ENCODE assay signal across 28 mouse cellular contexts in the genomic region with DNA sequence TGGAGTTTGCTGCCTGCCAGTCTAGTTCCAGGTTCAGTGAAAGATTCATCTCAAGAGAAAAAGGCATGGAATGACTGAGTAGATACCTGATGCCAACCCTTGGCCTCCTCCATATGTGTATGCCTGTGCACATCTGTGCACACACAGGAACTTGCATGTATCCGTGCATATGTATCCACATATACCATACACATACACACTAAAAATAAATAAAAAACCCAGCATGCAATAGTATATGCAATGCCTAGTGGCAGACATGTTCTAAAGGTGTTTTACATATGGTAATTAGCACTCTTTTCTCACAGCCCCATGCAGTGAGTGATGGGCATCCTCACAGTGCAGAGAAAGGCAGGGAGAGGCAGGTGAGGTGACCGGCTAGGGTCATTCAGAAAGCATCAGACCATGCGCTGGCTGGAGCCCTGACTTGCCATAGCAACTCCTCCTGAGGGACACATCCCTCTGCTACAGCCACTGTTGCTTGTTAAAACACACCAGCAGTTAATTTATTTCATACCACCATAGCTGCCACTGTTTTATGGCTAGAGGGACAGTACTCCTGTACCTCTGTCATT. TPM values are rescaled to one million over a fixed set of nuclear protein-coding genes. Genes with fewer than 3 reads are reported as not detected.
DNase-seq lines count a peak whose midpoint lies in the region; ATAC-seq lines count a peak whose summit lies in the region.
"Had no signal": no experiment of that assay in that cellular context is flagged by ENCODE, and none has a peak within 500 bp of the region (broad histone marks: within the 10 kb centered on the region; RNA-seq: fewer than 3 reads in every experiment).

No protein-coding gene starts in this region.

- no peak overlapping the region for H3K4me2 ChIP-seq in hindbrain, embryonic 11.5 days (replicated peaks; ENCODE audit: low read depth, low read length)
- no peak overlapping the region for H3K4me2 ChIP-seq in hindbrain, embryonic 16.5 days (ENCODE audit: low read length)
- no peak overlapping the region for H3K4me2 ChIP-seq in neural tube, embryonic 13.5 days
- no peak overlapping the region for H3K4me2 ChIP-seq in midbrain, embryonic 15.5 days
- H3K4me2 ChIP-seq: embryonic facial prominence, embryonic 12.5 days; heart, embryonic 13.5 days; kidney, embryonic 15.5 days; limb, embryonic 12.5 days; liver, embryonic 15.5 days; lung, embryonic 14.5 days had no signal

- no peaks in the 10 kb centered on the region for H3K4me1 ChIP-seq in hindbrain, embryonic 11.5 days (replicated peaks; ENCODE audit: control insufficient read depth, insufficient read depth, low read length)
- no peaks in the 10 kb centered on the region; the same call in 1 of the 2 replicates for H3K4me1 ChIP-seq in hindbrain, embryonic 16.5 days (ENCODE audit: control insufficient read depth, insufficient read depth, low read depth, low read length)
- H3K4me1 ChIP-seq in neural tube, embryonic 13.5 days (replicated peaks), result peaks cover 13% of the 10 kb centered on the region
- H3K4me1 ChIP-seq in midbrain, embryonic 15.5 days, result peaks cover 8% of the 10 kb centered on the region
- H3K4me1 ChIP-seq: embryonic facial prominence, embryonic 12.5 days; heart, embryonic 13.5 days; kidney, embryonic 15.5 days; limb, embryonic 12.5 days; liver, embryonic 15.5 days had no signal

- no peak overlapping the region for H3K9ac ChIP-seq in hindbrain, embryonic 11.5 days (ENCODE audit: low read depth, low read length)
- H3K9ac ChIP-seq in hindbrain, embryonic 16.5 days (ENCODE audit: low read depth, low read length), result no peak overlapping the region
- no peak overlapping the region for H3K9ac ChIP-seq in neural tube, embryonic 13.5 days
- no peak overlapping the region for H3K9ac ChIP-seq in midbrain, embryonic 15.5 days
- H3K9ac ChIP-seq: embryonic facial prominence, embryonic 12.5 days; heart, embryonic 13.5 days; kidney, embryonic 15.5 days; limb, embryonic 12.5 days; liver, embryonic 15.5 days; lung, embryonic 14.5 days had no signal

- no peak overlapping the region for H3K27ac ChIP-seq in hindbrain, embryonic 11.5 days (ENCODE audit: low read depth, low read length)
- no peak overlapping the region for H3K27ac ChIP-seq in hindbrain, embryonic 16.5 days (ENCODE audit: low read depth, low read length)
- no peak overlapping the region for H3K27ac ChIP-seq in neural tube, embryonic 13.5 days (replicated peaks)
- no peak overlapping the region for H3K27ac ChIP-seq in midbrain, embryonic 15.5 days
- H3K27ac ChIP-seq: embryonic facial prominence, embryonic 12.5 days; heart, embryonic 13.5 days; kidney, embryonic 15.5 days; left cerebral cortex, adult 2 months; limb, embryonic 12.5 days; liver, embryonic 15.5 days had no signal

- H3K27me3 ChIP-seq in hindbrain, embryonic 11.5 days (ENCODE audit: control insufficient read depth, insufficient read depth, low read length), result no peaks in the 10 kb centered on the region
- no peaks in the 10 kb centered on the region for H3K27me3 ChIP-seq in hindbrain, embryonic 16.5 days (replicated peaks; ENCODE audit: control insufficient read depth, insufficient read depth, low read length)
- H3K27me3 ChIP-seq in neural tube, embryonic 13.5 days, result no peaks in the 10 kb centered on the region
- no peaks in the 10 kb centered on the region for H3K27me3 ChIP-seq in midbrain, embryonic 15.5 days (replicated peaks)
- H3K27me3 ChIP-seq: embryonic facial prominence, embryonic 12.5 days; heart, embryonic 13.5 days; kidney, embryonic 15.5 days; limb, embryonic 12.5 days; liver, embryonic 15.5 days had no signal

- no peaks in the 10 kb centered on the region for H3K9me3 ChIP-seq in hindbrain, embryonic 11.5 days (ENCODE audit: control insufficient read depth, low read length)
- H3K9me3 ChIP-seq in hindbrain, embryonic 16.5 days (ENCODE audit: control insufficient read depth, low read length), result no peaks in the 10 kb centered on the region
- H3K9me3 ChIP-seq in neural tube, embryonic 13.5 days, result no peaks in the 10 kb centered on the region
- H3K9me3 ChIP-seq in midbrain, embryonic 15.5 days, result no peaks in the 10 kb centered on the region
- H3K9me3 ChIP-seq: embryonic facial prominence, embryonic 12.5 days; heart, embryonic 13.5 days; kidney, embryonic 15.5 days; limb, embryonic 12.5 days; liver, embryonic 15.5 days had no signal

- WGBS in hindbrain, embryonic 11.5 days, result 87% methylated on average over 3 of the region's 3 CpGs
- 75% methylated on average over 3 of the region's 3 CpGs for whole genome bisulfite sequencing in hindbrain, embryonic 16.5 days
- 70% methylated on average over 3 of the region's 3 CpGs for WGBS in neural tube, embryonic 13.5 days
- WGBS in midbrain, embryonic 15.5 days, result 66% methylated on average over 3 of the region's 3 CpGs

- 0 out of 2 replicates have a peak, but pooled peaks have one; percentile 51 for ATAC-seq in hindbrain, embryonic 11.5 days (ENCODE audit: low FRiP score)
- no peak for ATAC-seq in hindbrain, embryonic 16.5 days
- peak; percentile 67; the same call in 1 of the 2 replicates for ATAC-seq in neural tube, embryonic 13.5 days (ENCODE audit: low read depth)
- peak; percentile 66 for ATAC-seq in midbrain, embryonic 15.5 days (replicated peaks)
- ATAC-seq: intestine, postnatal 0 days; Patski had no signal

- H3K36me3 ChIP-seq in hindbrain, embryonic 11.5 days (ENCODE audit: control insufficient read depth, insufficient read depth, low read length), result no peaks in the 10 kb centered on the region
- no peaks in the 10 kb centered on the region for H3K36me3 ChIP-seq in hindbrain, embryonic 16.5 days (ENCODE audit: control insufficient read depth, insufficient read depth, low read length)
- H3K36me3 ChIP-seq in neural tube, embryonic 13.5 days, result no peaks in the 10 kb centered on the region
- H3K36me3 ChIP-seq in midbrain, embryonic 15.5 days (replicated peaks), result no peaks in the 10 kb centered on the region
- H3K36me3 ChIP-seq: embryonic facial prominence, embryonic 12.5 days; heart, embryonic 13.5 days; kidney, embryonic 15.5 days; limb, embryonic 12.5 days; liver, embryonic 15.5 days had no signal

- DNase-seq in hindbrain, embryonic 11.5 days (ENCODE audit: low spot score), result no peak
- no peak for DNase-seq in neural tube, embryonic 10.5 days (ENCODE audit: extremely low spot score, low spot score)
- no peak for DNase-seq in urinary bladder, postnatal 4 days (ENCODE audit: low spot score in 2 of 2)
- no peak for DNase-seq in kidney, adult 18-20 months
- DNase-seq: adrenal gland, postnatal 10 days; cerebellum, adult 11 months; cerebellum, adult 9-10 months; embryo, embryonic 11 days; gastrocnemius, postnatal 10 days; heart, postnatal 10 days; kidney, postnatal 25 days; lung, embryonic 14.5 days; thymus, postnatal 4 days had no signal

- no peak overlapping the region for H3K4me3 ChIP-seq in hindbrain, embryonic 11.5 days (ENCODE audit: low read depth, low read length)
- no peak overlapping the region for H3K4me3 ChIP-seq in hindbrain, embryonic 16.5 days (ENCODE audit: low read length)
- no peak overlapping the region for H3K4me3 ChIP-seq in neural tube, embryonic 13.5 days
- H3K4me3 ChIP-seq in midbrain, embryonic 15.5 days, result no peak overlapping the region
- H3K4me3 ChIP-seq: embryonic facial prominence, embryonic 12.5 days; heart, embryonic 13.5 days; kidney, embryonic 15.5 days; left cerebral cortex, adult 2 months; limb, embryonic 12.5 days; liver, embryonic 15.5 days had no signal

RNA-seq across cellular contexts. Expression of gene Themis3, which starts 24.9 kb away (rescaled TPM):
- 0.11 TPM in 1 of 2 replicates, not detected in the other for polyA plus RNA-seq in hindbrain, embryonic 11.5 days (2014; fragmentation: Nextera tagmentation; extraction: Ambion mirVana)
- polyA plus RNA-seq in hindbrain, embryonic 16.5 days (2015; fragmentation: Nextera tagmentation; extraction: Ambion mirVana), result not detected in 2 replicates
- polyA plus RNA-seq in neural tube, embryonic 13.5 days (2015; fragmentation: Nextera tagmentation; extraction: Ambion mirVana), result not detected in 2 replicates
- 0.06 TPM in 1 of 2 replicates, not detected in the other for polyA plus RNA-seq in midbrain, embryonic 15.5 days (2015; fragmentation: Nextera tagmentation; extraction: Ambion mirVana)
- polyA plus RNA-seq: embryonic facial prominence, embryonic 12.5 days; gonadal fat pad, adult 2 months; heart, embryonic 13.5 days; limb, embryonic 12.5 days; liver, adult 2 months; liver, embryonic 15.5 days; Patski; testis, adult 2 months; thymus, postnatal 0 days had no signal
